Mouse (Mus musculus) testis, adult 2 months (tissue): Measurements from ENCODE around the gene Traip.

Source experiments
- CTCF ChIP-seq: fragments of 200-500 bp; IDR thresholded peaks from 2 replicates; pipeline ENCODE4 v1.5.1; 2012; ENCODE audit warnings: low read depth, mild to moderate bottlenecking, inconsistent platforms, low read length, moderate library complexity; ENCODE audit not compliant: control insufficient read depth, insufficient read depth, insufficient replicate concordance
- POLR2A ChIP-seq: fragments of 200-500 bp; IDR thresholded peaks from 2 replicates; pipeline ENCODE4 v1.6.1; 2012; ENCODE audit warnings: low read depth, mild to moderate bottlenecking, inconsistent platforms, low read length, moderate library complexity; ENCODE audit not compliant: control insufficient read depth

GRCm38 (mm10) chr9:107960928-107961327 is 11.0 kb downstream of the Traip start:
- TF ChIP-seq CTCF (no peak), POLR2A (no peak)
